Mouse (Mus musculus) layer of hippocampus, postnatal 10 days (tissue): ENCODE results near the gene Gpr83. TPM values are rescaled to one million over a fixed set of nuclear protein-coding genes. Genes with fewer than 3 reads are reported as not detected.
"Not testable (repeated sequence)": the region's sequence is repeated elsewhere in the genome, so short reads cannot be mapped to it uniquely, and the experiment has no call there.

Source experiments
- DNase-seq, 2 experiments: peaks; one replicate each; pipeline ENCODE4 v3.0.0; 2021; ENCODE audit warnings: low spot score in 2 of 2
- total RNA-seq, 2 experiments: library from RNA; stranded (reverse); gene quantifications; 2 replicates each; pipeline ENCODE4 v1.2.3; 2021

Gpr83 gene
- total RNA-seq, 2 experiments from 2014 or later: 7.5 to 7.7 TPM

GRCm38 (mm10) chr9:14866957-14867356 lies 6.9 kb downstream of the Gpr83 start:
- peak; percentile 67 to 74 for DNase-seq

DNA sequence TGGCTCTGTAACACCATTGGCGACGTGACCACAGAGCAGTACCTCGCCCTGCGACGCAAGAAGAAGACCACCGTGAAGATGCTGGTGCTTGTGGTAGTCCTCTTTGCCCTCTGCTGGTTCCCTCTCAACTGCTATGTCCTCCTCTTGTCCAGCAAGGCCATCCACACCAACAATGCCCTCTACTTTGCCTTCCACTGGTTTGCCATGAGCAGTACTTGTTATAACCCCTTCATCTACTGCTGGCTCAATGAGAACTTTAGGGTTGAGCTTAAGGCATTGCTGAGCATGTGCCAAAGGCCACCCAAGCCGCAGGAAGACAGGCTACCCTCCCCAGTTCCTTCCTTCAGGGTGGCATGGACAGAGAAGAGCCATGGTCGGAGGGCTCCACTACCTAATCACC lies 8.3 kb downstream of the Gpr83 start:
- no peak for DNase-seq

- no peak for DNase-seq
Observed at GRCm38 (mm10) chr9:14870377-14870776, 10.4 kb downstream of the Gpr83 start.

DNA sequence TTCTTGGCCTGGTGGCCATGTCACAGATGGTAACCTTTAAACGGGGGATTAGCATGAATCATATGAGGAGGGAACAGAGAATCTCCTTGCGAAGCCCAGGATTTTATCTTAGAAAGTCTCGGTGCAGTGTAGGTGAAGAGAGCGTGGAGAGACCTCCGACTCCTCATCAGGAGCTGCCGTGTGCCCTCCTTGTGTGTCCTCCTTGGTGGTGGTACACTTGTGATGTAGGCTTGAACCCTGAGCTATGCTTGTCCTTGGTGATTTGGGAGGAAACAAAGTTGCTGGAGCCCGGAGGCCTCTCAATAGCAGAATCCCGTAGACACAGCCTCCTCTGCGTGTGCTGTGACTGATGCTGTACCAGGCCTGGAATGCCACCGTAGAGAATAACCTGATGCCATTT lies 10.8 kb downstream of the Gpr83 start:
- no peak for DNase-seq

DNA sequence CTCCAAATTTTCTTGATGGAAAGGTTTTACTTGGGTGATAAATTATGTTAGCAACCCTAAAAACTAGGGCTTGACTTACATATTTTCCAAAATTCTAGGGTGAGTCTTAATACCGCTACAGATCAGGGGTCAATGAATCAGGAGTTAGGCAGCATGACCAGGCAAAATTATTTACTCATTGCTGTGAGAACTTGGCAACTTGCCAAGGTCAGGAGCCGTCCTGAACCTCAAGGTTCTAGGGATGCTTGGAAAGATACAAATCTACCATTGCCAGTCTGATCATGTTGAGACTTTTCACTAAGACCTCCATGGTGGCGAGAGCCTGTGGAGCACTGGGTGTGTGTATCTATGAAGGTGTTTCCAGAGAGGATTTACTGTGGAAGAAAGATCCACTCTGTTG lies 11.5 kb downstream of the Gpr83 start:
- no peak for DNase-seq

DNA sequence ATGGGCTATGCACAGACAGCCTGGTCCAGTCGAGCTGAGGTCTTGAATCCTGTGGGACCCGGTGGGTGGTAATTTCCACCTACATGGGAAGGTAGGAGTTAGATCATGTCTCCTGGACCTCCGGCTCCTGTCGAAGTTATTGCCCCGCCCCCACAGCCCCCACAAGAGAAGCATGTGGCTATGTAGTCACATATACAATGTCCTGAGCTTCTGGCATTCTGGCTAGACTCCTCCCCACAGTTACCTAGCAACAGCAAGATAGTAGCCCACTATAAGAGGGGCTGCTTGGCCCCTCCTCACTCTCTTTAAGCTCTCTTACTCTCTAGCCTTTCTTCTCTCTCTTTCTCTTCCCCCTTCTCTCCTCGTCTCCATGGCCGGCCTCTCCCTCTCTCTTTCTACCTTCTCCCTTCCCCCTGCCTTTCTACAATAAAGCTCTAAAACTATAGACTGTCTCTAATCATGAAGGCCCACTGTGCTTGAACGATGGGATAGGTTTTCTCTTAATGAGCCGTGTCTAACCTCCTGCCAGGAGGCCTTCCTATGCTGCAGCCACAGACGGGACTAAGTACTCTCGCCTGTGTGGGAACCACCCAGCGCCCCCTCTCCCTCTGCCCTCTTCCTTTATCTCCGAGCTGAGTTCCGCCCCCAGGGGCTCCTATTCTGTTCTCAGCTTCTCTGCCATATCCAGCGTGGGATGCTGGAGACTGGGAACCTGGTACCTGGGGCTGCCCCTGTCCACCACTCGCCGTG lies 12.3 kb downstream of the Gpr83 start:
- no peak for DNase-seq

- no peak for DNase-seq
Observed at GRCm38 (mm10) chr9:14875743-14876507, 15.9 kb downstream of the Gpr83 start.

DNA sequence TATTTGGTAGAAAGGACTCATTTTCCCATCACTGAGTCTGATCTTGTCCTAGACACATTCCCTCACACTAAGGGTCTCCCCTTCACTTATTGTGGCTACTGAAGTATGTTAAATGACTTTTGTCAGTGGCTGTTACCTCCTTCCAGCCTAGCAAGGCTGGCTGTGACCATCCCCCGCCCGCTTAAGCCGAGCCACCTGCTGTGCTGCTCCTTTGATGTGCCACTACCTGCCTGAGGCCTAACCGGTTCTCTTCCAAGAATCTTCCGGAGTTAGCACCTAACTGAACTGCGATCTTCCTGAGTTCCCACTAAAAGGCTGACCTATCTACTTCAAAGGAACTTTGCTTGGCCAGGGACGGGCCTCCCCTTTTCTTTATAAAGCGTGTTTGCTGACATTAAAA lies 16.6 kb downstream of the Gpr83 start:
- DNase-seq: not testable (repeated sequence)

DNA sequence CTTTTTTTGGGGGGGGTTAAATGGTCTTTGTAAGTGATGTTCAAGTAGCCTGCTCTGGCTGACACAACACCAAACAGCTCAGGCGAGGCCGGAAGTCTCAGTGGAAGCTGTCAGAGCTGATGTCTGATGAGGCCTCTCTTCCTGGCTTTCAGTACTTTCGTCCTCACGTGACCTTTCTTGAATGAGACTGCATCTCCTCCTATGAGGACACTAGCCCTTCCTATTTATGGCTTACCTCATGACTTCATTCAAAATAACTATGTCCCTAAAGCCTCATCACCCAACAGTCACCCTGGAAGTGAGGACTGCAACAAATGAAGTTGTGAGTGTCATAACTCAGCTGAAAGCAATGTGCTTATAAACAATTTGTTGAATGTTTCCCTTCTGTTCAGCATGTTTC lies 24.6 kb downstream of the Gpr83 start:
- no peak for DNase-seq

- DNase-seq: no peak
Observed at GRCm38 (mm10) chr9:14885151-14885550, 25.1 kb downstream of the Gpr83 start.

DNA sequence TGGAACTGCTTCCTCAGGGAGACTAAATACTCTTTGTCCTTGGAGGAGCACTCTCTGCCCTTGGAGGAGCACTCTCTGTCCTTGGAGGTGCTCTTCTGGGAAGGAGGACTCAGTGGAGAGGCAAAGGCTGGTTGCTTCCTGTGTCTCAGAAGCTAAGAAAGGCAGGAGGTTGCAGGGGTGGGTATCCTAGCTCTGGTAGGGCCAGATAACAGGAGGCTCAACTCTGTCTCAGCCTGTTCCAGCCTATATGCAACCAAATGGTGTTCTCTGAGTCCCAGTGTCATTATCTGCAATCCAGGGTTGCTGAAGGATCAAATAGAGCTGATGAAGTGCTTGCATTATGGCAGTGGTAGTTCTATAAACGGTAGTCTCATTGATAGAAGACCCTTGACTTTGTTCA lies 25.9 kb downstream of the Gpr83 start:
- no peak for DNase-seq

- no peak for DNase-seq
Observed at GRCm38 (mm10) chr9:14887787-14888382, 27.9 kb downstream of the Gpr83 start.

GRCm38 (mm10) chr9:14888671-14889070 lies 28.7 kb downstream of the Gpr83 start:
- no peak for DNase-seq

GRCm38 (mm10) chr9:14890699-14891098 lies 30.7 kb downstream of the Gpr83 start:
- no peak for DNase-seq

DNA sequence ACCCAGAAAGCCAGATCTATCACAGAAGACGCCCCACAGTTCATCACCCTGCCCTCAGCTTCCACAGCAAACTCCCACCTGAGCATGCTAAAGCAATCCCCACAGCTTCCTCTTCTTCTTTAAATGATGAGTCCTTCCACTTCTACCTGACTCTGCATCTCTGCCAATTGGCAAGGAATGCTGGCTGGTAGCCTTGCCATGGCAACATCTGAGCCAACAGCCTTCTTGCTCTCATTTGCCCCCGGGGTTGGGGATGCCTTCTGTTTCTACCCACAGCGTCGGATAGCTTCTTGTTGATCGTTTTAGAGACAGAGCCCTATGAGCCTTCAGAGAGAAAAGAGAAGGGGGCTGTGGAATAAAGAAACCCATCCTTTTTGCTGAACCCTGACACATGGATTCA lies 31.9 kb downstream of the Gpr83 start:
- no peak for DNase-seq

DNA sequence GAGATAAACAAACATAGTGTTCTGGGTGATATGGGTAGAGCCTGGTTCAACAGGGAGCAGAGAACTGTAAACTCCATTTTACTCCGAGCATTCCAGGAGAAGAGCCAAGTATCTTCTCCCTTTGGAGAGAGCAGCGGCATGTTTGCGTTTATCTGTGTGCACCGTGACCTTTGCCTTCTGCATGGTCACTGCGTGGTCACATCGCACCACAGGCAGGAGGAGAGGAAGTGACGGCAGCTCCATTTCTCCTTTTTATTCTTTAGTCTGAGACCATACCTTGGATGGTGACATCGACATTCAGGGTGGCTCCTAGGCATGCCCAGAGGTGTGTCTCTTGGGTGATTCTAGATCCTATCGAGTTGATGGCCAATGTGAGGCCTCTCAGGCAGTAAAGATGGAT lies 33.4 kb downstream of the Gpr83 start:
- no peak for DNase-seq

DNA sequence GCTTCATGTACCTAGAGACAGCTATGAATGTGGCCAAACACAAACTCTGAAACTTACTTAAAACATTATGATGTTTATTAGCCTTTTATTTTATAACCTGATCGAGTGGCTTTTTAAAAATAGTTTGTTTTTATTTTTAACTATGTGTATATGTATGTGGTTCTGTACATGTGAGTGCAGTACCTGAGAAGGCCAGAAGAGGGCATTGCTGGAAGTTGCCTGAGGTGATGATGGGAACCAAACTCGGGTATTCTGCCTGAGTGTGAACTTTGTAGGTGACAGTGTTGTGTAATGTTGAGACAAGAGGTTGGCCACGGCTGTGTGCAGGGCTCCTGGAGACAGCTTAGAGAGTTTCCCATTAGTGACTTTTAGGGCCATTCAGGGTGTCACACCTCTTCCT lies 34.6 kb downstream of the Gpr83 start:
- DNase-seq: no peak

DNA sequence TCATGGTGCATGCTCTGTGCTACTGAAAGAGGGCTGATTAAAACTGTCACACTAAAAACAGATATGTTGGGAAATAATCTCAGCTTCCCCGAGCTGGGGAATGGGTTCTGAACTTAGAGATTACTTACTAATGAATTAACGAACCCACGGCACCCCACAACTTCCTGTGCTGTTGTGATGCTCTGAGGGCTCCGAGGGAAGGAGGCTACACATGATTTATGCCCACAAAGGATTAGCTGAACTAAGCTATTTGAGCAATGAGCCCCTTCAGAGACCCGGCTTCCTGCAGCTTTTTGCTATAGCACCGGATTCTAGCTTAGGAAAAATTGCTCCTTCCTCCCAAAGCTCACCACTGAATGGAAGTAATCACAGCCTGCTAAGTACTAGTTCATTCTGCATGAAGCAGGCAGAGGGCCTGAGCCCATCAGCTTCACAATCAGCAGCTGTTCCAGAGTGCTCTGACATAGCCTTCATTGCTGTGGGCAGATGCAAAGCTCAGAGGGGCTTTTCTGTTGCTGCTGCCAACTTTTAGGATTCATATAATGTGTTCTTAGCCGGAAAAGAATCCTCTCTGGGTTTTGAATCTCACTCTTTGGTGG lies 35.3 kb downstream of the Gpr83 start:
- DNase-seq: no peak

DNA sequence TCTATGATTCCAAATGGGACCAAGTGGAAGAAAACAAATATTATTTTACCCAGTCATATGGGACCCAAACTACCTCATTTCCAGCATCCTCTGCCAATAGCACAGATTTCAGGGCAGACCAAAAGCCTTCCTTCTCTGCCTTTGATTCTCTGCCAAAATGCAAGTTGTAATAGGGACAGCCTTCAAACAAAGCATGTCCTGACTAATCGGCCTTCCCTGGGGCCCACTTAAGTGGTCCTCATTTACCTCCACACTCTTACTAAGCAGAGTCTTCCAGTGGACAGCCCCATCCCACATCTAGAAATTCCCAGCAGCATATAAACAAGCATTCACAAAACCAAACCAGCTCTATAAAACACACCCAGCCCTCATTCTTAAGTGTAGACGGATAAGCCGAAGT lies 37.1 kb downstream of the Gpr83 start:
- no peak for DNase-seq

GRCm38 (mm10) chr9:14901757-14902156 lies 41.7 kb downstream of the Gpr83 start:
- no peak for DNase-seq

- DNase-seq: no peak
Observed at GRCm38 (mm10) chr9:14902416-14902815, 42.4 kb downstream of the Gpr83 start.

DNA sequence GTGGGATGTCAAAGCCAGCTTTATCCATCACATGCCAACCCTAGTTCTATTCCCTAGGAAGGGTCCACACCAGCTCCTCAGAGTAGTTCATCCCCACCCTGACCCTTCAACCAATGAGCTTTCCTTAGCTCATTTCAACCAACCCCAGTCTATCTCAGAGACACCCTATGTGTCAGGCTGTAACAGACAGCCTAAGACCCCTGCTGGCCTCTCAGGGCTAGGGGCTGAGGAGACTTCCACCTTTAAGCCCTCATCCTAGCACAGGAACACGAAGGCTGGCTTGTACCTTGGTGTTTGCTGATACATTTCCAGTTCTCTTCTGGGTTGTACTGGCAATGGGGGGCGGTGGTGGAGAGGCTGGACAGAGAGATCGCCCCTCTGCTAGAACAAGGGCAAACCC lies 43.0 kb downstream of the Gpr83 start:
- no peak for DNase-seq
